Mouse (Mus musculus) myocyte (in vitro differentiated cells): ENCODE data around the gene Cttnbp2nl.

Experiments
- CEBPB ChIP-seq: IDR thresholded peaks from 2 replicates; pipeline ENCODE4 v1.6.1; 2011; ENCODE audit warnings: mild to moderate bottlenecking, moderate library complexity; ENCODE audit not compliant: poor library complexity, insufficient read depth, severe bottlenecking
- E2F4 ChIP-seq: IDR thresholded peaks from one replicate; pipeline ENCODE4 v1.6.1; 2011; ENCODE audit warnings: mild to moderate bottlenecking, control low read depth, moderate library complexity; ENCODE audit not compliant: insufficient read depth
- MAX ChIP-seq: IDR thresholded peaks from one replicate; pipeline ENCODE4 v1.6.1; 2011; ENCODE audit warnings: low read depth, mild to moderate bottlenecking, control low read depth
- MYOD1 ChIP-seq, 3 experiments: IDR thresholded peaks; one replicate each; pipeline ENCODE4 v1.6.1; 2011; ENCODE audit warnings: control low read depth in 2 of 3, low read depth in 2 of 3, mild to moderate bottlenecking in 2 of 3, moderate library complexity in 1 of 3; ENCODE audit not compliant: insufficient read length in 2 of 3, control insufficient read depth in 1 of 3
- MYOG ChIP-seq, 3 experiments: IDR thresholded peaks; one replicate each; pipeline ENCODE4 v1.6.1; 2011; ENCODE audit warnings: control low read depth in 2 of 3, low read depth in 2 of 3, mild to moderate bottlenecking in 2 of 3; ENCODE audit not compliant: insufficient read length in 2 of 3, control insufficient read depth in 1 of 3, insufficient read depth in 1 of 3
- POLR2A ChIP-seq: IDR thresholded peaks from one replicate; pipeline ENCODE4 v1.6.1; 2011; ENCODE audit warnings: low read depth, mild to moderate bottlenecking, control low read depth, moderate library complexity; ENCODE audit not compliant: insufficient read length
- POLR2AphosphoS2 ChIP-seq: IDR thresholded peaks from one replicate; pipeline ENCODE4 v1.6.1; 2011; ENCODE audit warnings: low read depth, control low read depth; ENCODE audit not compliant: insufficient read length
- REST ChIP-seq: IDR thresholded peaks from one replicate; pipeline ENCODE4 v1.6.1; 2011; ENCODE audit warnings: mild to moderate bottlenecking, control low read depth, moderate library complexity; ENCODE audit not compliant: insufficient read depth, insufficient read length
- SRF ChIP-seq: IDR thresholded peaks from one replicate; pipeline ENCODE4 v1.6.1; 2011; ENCODE audit warnings: low read depth; ENCODE audit not compliant: control insufficient read depth, insufficient read length
- TCF12 ChIP-seq: IDR thresholded peaks from one replicate; pipeline ENCODE4 v1.6.1; 2011; ENCODE audit warnings: mild to moderate bottlenecking, control low read depth; ENCODE audit not compliant: poor library complexity, insufficient read depth, severe bottlenecking
- TCF3 ChIP-seq: IDR thresholded peaks from one replicate; pipeline ENCODE4 v1.6.1; 2011; ENCODE audit warnings: low read depth, control low read depth; ENCODE audit not compliant: insufficient read length
- USF1 ChIP-seq: IDR thresholded peaks from one replicate; pipeline ENCODE4 v1.6.1; 2011; ENCODE audit warnings: low read depth, mild to moderate bottlenecking, control low read depth, moderate library complexity

- TF ChIP-seq USF1 (no peak), MYOD1 (IDR thresholded peaks at IDR 0.05; ENCODE audit: control insufficient read depth in 1 of 3, insufficient read length in 2 of 3, low read depth in 2 of 3) (no peak), POLR2A (no peak), CEBPB (no peak), E2F4 (no peak), TCF3 (no peak), TCF12 (no peak), SRF (no peak), POLR2AphosphoS2 (no peak), MAX (no peak), MYOG (IDR thresholded peaks at IDR 0.05; ENCODE audit: control insufficient read depth in 1 of 3, insufficient read depth in 1 of 3, insufficient read length in 2 of 3, low read depth in 2 of 3) (no peak), REST (no peak)
Measured at GRCm38 (mm10) chr3:105090981-105091380, 38.0 kb upstream of the Cttnbp2nl start.
